Mouse (Mus musculus) cortical plate, adult 2 months (tissue): ENCODE measurements at regions not wholly inside any gene's neighbourhood (a gene's known extent, or its start where the extent isn't known, plus 50 kb on each side); places are given as distances from the start of the nearest gene placed in this dataset.

Experiments
- CTCF ChIP-seq: fragments of 200-500 bp; IDR thresholded peaks from 2 replicates; pipeline ENCODE4 v1.5.1; 2011; ENCODE audit warnings: mild to moderate bottlenecking, control low read depth, low read length; ENCODE audit not compliant: insufficient read depth; ENCODE audit errors: extremely low read depth
- POLR2A ChIP-seq: fragments of 200-500 bp; IDR thresholded peaks from 2 replicates; pipeline ENCODE4 v1.6.1; 2011; ENCODE audit warnings: mild to moderate bottlenecking, low read length, control low read depth; ENCODE audit not compliant: insufficient read depth; ENCODE audit errors: extremely low read depth

GRCm38 (mm10) chr14:25064190-25064947, 394.6 kb upstream of the Zmiz1 start:
- no peak for TF ChIP-seq CTCF
- no peak for TF ChIP-seq POLR2A
